Mouse (Mus musculus) adrenal gland, postnatal 10 days (tissue): ENCODE results near the gene Btbd3. TPM values are rescaled to one million over a fixed set of nuclear protein-coding genes. Genes with fewer than 3 reads are reported as not detected.
"Not testable (repeated sequence)": the region's sequence is repeated elsewhere in the genome, so short reads cannot be mapped to it uniquely, and the experiment has no call there.

Source experiments
- DNase-seq: peaks from one replicate; pipeline ENCODE4 v3.0.0; 2021; ENCODE audit warnings: mixed read lengths
- total RNA-seq, 2 experiments: library from RNA; stranded (reverse); gene quantifications; 2 replicates each; pipeline ENCODE4 v1.2.3; 2021

Gene Btbd3
- total RNA-seq, 2 experiments from 2014 or later = 24.6 to 28.2 TPM

- no peak for DNase-seq
These were observed 23.3 kb downstream of the Btbd3 start for GRCm38 (mm10) chr2:138279641-138280040.

- no peak for DNase-seq
These were observed 23.9 kb downstream of the Btbd3 start for GRCm38 (mm10) chr2:138280225-138280711.

- peak; percentile 26 for DNase-seq
These were observed 25.3 kb downstream of the Btbd3 start for GRCm38 (mm10) chr2:138281550-138282201.

GRCm38 (mm10) chr2:138283372-138283771 is 27.0 kb downstream of the Btbd3 start:
- DNase-seq = peak; percentile 40

- no peak for DNase-seq
These were observed 27.5 kb downstream of the Btbd3 start for GRCm38 (mm10) chr2:138283856-138284255.

GRCm38 (mm10) chr2:138285811-138286210 is 29.4 kb downstream of the Btbd3 start:
- DNase-seq = peak; percentile 47

GRCm38 (mm10) chr2:138290154-138290553 is 33.8 kb downstream of the Btbd3 start:
- DNase-seq = no peak

GRCm38 (mm10) chr2:138294286-138294685 is 37.9 kb downstream of the Btbd3 start:
- peak; percentile 42 for DNase-seq

GRCm38 (mm10) chr2:138306236-138306635 is 49.9 kb downstream of the Btbd3 start:
- no peak for DNase-seq

GRCm38 (mm10) chr2:138315644-138316043 is 59.3 kb downstream of the Btbd3 start:
- DNase-seq = no peak

- DNase-seq = no peak
These were observed 64.0 kb downstream of the Btbd3 start for GRCm38 (mm10) chr2:138320408-138320807.

GRCm38 (mm10) chr2:138321041-138321481 is 64.7 kb downstream of the Btbd3 start:
- no peak for DNase-seq

- no peak for DNase-seq
These were observed 66.1 kb downstream of the Btbd3 start for GRCm38 (mm10) chr2:138322270-138323114.

- no peak for DNase-seq
These were observed 70.0 kb downstream of the Btbd3 start for GRCm38 (mm10) chr2:138326367-138326766.

- not testable (repeated sequence) for DNase-seq
These were observed 77.8 kb downstream of the Btbd3 start for GRCm38 (mm10) chr2:138334198-138334597.

GRCm38 (mm10) chr2:138337886-138338494 is 81.6 kb downstream of the Btbd3 start:
- DNase-seq = no peak

- no peak for DNase-seq
These were observed 82.2 kb downstream of the Btbd3 start for GRCm38 (mm10) chr2:138338524-138338923.

- peak; percentile 5 for DNase-seq
These were observed 99.0 kb downstream of the Btbd3 start for GRCm38 (mm10) chr2:138355366-138355765.

- no peak for DNase-seq
These were observed 106.1 kb downstream of the Btbd3 start for GRCm38 (mm10) chr2:138362474-138362873.

- no peak for DNase-seq
These were observed 109.0 kb downstream of the Btbd3 start for GRCm38 (mm10) chr2:138365391-138365790.

- no peak for DNase-seq
These were observed 118.2 kb downstream of the Btbd3 start for GRCm38 (mm10) chr2:138374556-138374955.

- DNase-seq = no peak
These were observed 122.5 kb downstream of the Btbd3 start for GRCm38 (mm10) chr2:138378855-138379254.

- DNase-seq = no peak
These were observed 128.4 kb downstream of the Btbd3 start for GRCm38 (mm10) chr2:138384762-138385161.
